Mouse (Mus musculus): ENCODE results near the gene Fyb. TPM values are rescaled to one million over a fixed set of nuclear protein-coding genes. Genes with fewer than 3 reads are reported as not detected.

Gene Fyb
- polyA plus RNA-seq, 1 experiment from 2014 or later = 4.9 TPM

- H3K4me1 ChIP-seq (replicated peaks; ENCODE audit: control insufficient read depth, insufficient read depth, low read length) = no peaks in the 10 kb centered on the region
- no peak overlapping the region for H3K4me2 ChIP-seq (replicated peaks)
- no peak overlapping the region for H3K9ac ChIP-seq
- H3K27me3 ChIP-seq (ENCODE audit: control insufficient read depth, insufficient read depth, low read length) = no peaks in the 10 kb centered on the region
- H3K36me3 ChIP-seq (replicated peaks; ENCODE audit: control insufficient read depth, insufficient read depth) = no peaks in the 10 kb centered on the region
- H3K4me3 ChIP-seq (replicated peaks; ENCODE audit: low read length) = no peak overlapping the region
- DNase-seq (ENCODE audit: low spot score) (no peak), ATAC-seq (ENCODE audit: low FRiP score) (no peak)
- H3K9me3 ChIP-seq (ENCODE audit: control insufficient read depth, low read length) = no peaks in the 10 kb centered on the region
- no peak overlapping the region for H3K27ac ChIP-seq
- WGBS = 89% methylated on average over 3 of the region's 3 CpGs
These were observed 2.7 kb downstream of the Fyb start for GRCm38 (mm10) chr15:6525386-6525785.

GRCm38 (mm10) chr15:6533858-6534343 is 11.2 kb downstream of the Fyb start:
- ATAC-seq (ENCODE audit: low FRiP score) = no peak
- Histone ChIP-seq H3K4me1 (replicated peaks; ENCODE audit: control insufficient read depth, insufficient read depth, low read length) (no peaks in the 10 kb centered on the region), H3K9me3 (ENCODE audit: control insufficient read depth, low read length) (no peaks in the 10 kb centered on the region), H3K4me2 (replicated peaks) (no peak overlapping the region), H3K27ac (no peak overlapping the region), H3K36me3 (replicated peaks; ENCODE audit: control insufficient read depth, insufficient read depth) (no peaks in the 10 kb centered on the region), H3K27me3 (ENCODE audit: control insufficient read depth, insufficient read depth, low read length) (no peaks in the 10 kb centered on the region), H3K4me3 (replicated peaks; ENCODE audit: low read length) (no peak overlapping the region), H3K9ac (no peak overlapping the region)
- WGBS = 97% methylated on average over 3 of the region's 3 CpGs
- no peak for DNase-seq (ENCODE audit: low spot score)

GRCm38 (mm10) chr15:6534592-6534991 is 11.9 kb downstream of the Fyb start:
- H3K4me1 ChIP-seq (replicated peaks; ENCODE audit: control insufficient read depth, insufficient read depth, low read length) = no peaks in the 10 kb centered on the region

DNA sequence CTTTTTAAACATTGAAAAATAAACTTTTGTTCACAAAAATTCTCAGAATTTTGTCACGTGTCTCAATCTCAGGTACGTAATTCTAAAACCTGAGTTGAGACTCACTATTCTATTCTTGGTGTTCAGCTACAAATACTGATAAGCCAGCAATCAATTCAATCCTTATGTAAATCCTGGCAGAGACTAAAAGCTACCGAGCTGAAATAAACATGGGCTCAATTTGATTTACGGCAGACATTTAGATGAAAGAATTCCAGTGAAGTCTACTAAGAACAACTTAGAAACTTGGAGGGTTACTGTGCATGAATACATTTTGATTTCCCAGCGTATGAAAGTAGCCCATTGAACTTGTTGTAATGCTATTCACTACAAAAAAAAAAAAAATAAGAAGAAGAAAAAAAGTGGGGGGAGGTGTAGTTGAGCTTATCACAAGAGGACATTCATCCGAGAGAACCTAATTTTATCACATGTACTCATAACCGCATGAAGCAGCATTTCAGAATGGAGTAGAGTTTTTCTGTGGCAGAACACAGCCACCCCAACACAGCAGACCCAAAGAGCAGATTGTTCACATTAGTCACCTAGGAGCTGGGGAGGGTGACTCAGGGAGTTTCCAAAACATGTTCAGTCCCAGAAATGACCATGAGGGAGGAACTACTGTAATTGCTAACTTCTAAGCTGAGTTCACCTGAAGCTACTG is 17.1 kb downstream of the Fyb start:
- H3K27me3 ChIP-seq (ENCODE audit: control insufficient read depth, insufficient read depth, low read length) = no peaks in the 10 kb centered on the region
- H3K4me1 ChIP-seq (replicated peaks; ENCODE audit: control insufficient read depth, insufficient read depth, low read length) = no peaks in the 10 kb centered on the region
- 84% methylated on average over 7 of the region's 7 CpGs for WGBS
- H3K4me2 ChIP-seq (replicated peaks) = no peak overlapping the region
- H3K9me3 ChIP-seq (ENCODE audit: control insufficient read depth, low read length) = no peaks in the 10 kb centered on the region
- no peak overlapping the region for H3K4me3 ChIP-seq (replicated peaks; ENCODE audit: low read length)
- no peak for ATAC-seq (ENCODE audit: low FRiP score)
- no peak overlapping the region for H3K9ac ChIP-seq
- no peak overlapping the region for H3K27ac ChIP-seq
- H3K36me3 ChIP-seq (replicated peaks; ENCODE audit: control insufficient read depth, insufficient read depth) = no peaks in the 10 kb centered on the region
- no peak for DNase-seq (ENCODE audit: low spot score)

More at GRCm38 (mm10) chr15:6534592-6534991, 11.9 kb downstream of the Fyb start:
- Histone ChIP-seq H3K36me3 (replicated peaks; ENCODE audit: control insufficient read depth, insufficient read depth) (no peaks in the 10 kb centered on the region), H3K9me3 (ENCODE audit: control insufficient read depth, low read length) (no peaks in the 10 kb centered on the region), H3K4me3 (replicated peaks; ENCODE audit: low read length) (no peak overlapping the region), H3K4me2 (replicated peaks) (no peak overlapping the region), H3K9ac (no peak overlapping the region), H3K27me3 (ENCODE audit: control insufficient read depth, insufficient read depth, low read length) (no peaks in the 10 kb centered on the region), H3K27ac (no peak overlapping the region)
- no peak for ATAC-seq (ENCODE audit: low FRiP score)
- 89% methylated on average over 8 of the region's 8 CpGs for whole genome bisulfite sequencing
- no peak for DNase-seq (ENCODE audit: low spot score)

- Histone ChIP-seq H3K4me3 (replicated peaks; ENCODE audit: low read length) (no peak overlapping the region), H3K27me3 (ENCODE audit: control insufficient read depth, insufficient read depth, low read length) (no peaks in the 10 kb centered on the region), H3K4me2 (replicated peaks) (no peak overlapping the region), H3K27ac (no peak overlapping the region), H3K9ac (no peak overlapping the region), H3K9me3 (ENCODE audit: control insufficient read depth, low read length) (no peaks in the 10 kb centered on the region), H3K4me1 (replicated peaks; ENCODE audit: control insufficient read depth, insufficient read depth, low read length) (no peaks in the 10 kb centered on the region), H3K36me3 (replicated peaks; ENCODE audit: control insufficient read depth, insufficient read depth) (no peaks in the 10 kb centered on the region)
- WGBS = 93% methylated on average over 4 of the region's 4 CpGs
- no peak for ATAC-seq (ENCODE audit: low FRiP score)
- no peak for DNase-seq (ENCODE audit: low spot score)
These were observed 26.3 kb downstream of the Fyb start for GRCm38 (mm10) chr15:6548911-6549310.

DNA sequence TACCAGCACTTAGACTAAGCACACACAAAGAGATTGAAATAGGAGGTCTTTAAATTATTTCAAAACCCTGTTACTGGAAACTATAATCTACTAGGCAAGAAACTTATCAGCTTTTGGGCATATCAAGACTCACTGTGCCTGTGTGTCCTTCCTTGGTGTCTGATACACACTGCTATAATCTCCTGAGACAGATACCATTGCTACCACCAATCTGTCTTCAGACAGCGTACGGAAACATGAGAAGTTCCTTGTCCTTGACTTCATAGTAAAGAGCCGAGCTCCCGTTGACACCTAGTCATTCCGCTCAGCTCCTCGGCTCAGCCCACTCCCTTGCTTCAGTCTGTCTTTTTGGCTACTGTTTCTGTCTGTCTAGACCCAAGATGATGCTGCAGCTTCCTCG is 29.2 kb downstream of the Fyb start:
- Histone ChIP-seq H3K4me3 (replicated peaks; ENCODE audit: low read length) (no peak overlapping the region), H3K36me3 (replicated peaks; ENCODE audit: control insufficient read depth, insufficient read depth) (no peaks in the 10 kb centered on the region), H3K27ac (no peak overlapping the region), H3K9me3 (ENCODE audit: control insufficient read depth, low read length) (no peaks in the 10 kb centered on the region), H3K9ac (no peak overlapping the region), H3K27me3 (ENCODE audit: control insufficient read depth, insufficient read depth, low read length) (no peaks in the 10 kb centered on the region), H3K4me2 (replicated peaks) (no peak overlapping the region), H3K4me1 (replicated peaks; ENCODE audit: control insufficient read depth, insufficient read depth, low read length) (no peaks in the 10 kb centered on the region)
- DNase-seq (ENCODE audit: low spot score) = no peak
- ATAC-seq (ENCODE audit: low FRiP score) = no peak
- 97% methylated on average over 7 of the region's 7 CpGs for WGBS

DNA sequence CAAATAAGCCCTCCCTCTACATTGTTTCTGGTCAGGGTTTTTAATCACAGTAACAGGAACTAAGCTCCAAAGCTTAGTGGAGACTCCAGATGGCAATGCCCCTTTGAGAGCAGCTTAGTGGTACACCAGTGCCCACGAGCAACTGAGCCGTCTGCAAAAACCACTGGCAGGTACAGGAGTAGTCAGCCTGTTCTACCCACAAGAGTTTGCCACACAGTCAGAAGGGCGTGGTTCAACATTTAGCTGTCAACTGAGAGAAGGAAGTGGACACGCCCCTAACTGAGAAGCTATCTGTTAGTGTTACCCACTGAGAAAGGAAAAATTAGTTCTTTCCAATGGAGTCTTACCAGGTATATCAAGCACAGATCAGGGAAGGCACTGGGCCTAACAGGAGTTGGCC is 32.1 kb downstream of the Fyb start:
- ATAC-seq (ENCODE audit: low FRiP score) (no peak), DNase-seq (ENCODE audit: low spot score) (no peak)
- WGBS = 91% methylated on average over 4 of the region's 4 CpGs
- no peak overlapping the region for H3K9ac ChIP-seq
- no peak overlapping the region for H3K4me2 ChIP-seq (replicated peaks)
- H3K27me3 ChIP-seq (ENCODE audit: control insufficient read depth, insufficient read depth, low read length) = no peaks in the 10 kb centered on the region
- no peaks in the 10 kb centered on the region for H3K36me3 ChIP-seq (replicated peaks; ENCODE audit: control insufficient read depth, insufficient read depth)
- no peaks in the 10 kb centered on the region for H3K9me3 ChIP-seq (ENCODE audit: control insufficient read depth, low read length)
- H3K4me3 ChIP-seq (replicated peaks; ENCODE audit: low read length) = no peak overlapping the region
- H3K4me1 ChIP-seq (replicated peaks; ENCODE audit: control insufficient read depth, insufficient read depth, low read length) = no peaks in the 10 kb centered on the region
- no peak overlapping the region for H3K27ac ChIP-seq

GRCm38 (mm10) chr15:6555536-6555935 is 32.9 kb downstream of the Fyb start:
- Histone ChIP-seq H3K9ac (no peak overlapping the region), H3K4me3 (replicated peaks; ENCODE audit: low read length) (no peak overlapping the region), H3K4me1 (replicated peaks; ENCODE audit: control insufficient read depth, insufficient read depth, low read length) (no peaks in the 10 kb centered on the region), H3K9me3 (ENCODE audit: control insufficient read depth, low read length) (no peaks in the 10 kb centered on the region), H3K36me3 (replicated peaks; ENCODE audit: control insufficient read depth, insufficient read depth) (no peaks in the 10 kb centered on the region), H3K4me2 (replicated peaks) (no peak overlapping the region), H3K27ac (no peak overlapping the region), H3K27me3 (ENCODE audit: control insufficient read depth, insufficient read depth, low read length) (no peaks in the 10 kb centered on the region)
- 40% methylated on average over 2 of the region's 2 CpGs for WGBS
- no peak for DNase-seq (ENCODE audit: low spot score)
- no peak for ATAC-seq (ENCODE audit: low FRiP score)

- DNase-seq (ENCODE audit: low spot score) (no peak), ATAC-seq (ENCODE audit: low FRiP score) (no peak)
- Histone ChIP-seq H3K4me3 (replicated peaks; ENCODE audit: low read length) (no peak overlapping the region), H3K4me2 (replicated peaks) (no peak overlapping the region), H3K4me1 (replicated peaks; ENCODE audit: control insufficient read depth, insufficient read depth, low read length) (no peaks in the 10 kb centered on the region), H3K27ac (no peak overlapping the region), H3K36me3 (replicated peaks; ENCODE audit: control insufficient read depth, insufficient read depth) (no peaks in the 10 kb centered on the region), H3K9ac (no peak overlapping the region), H3K9me3 (ENCODE audit: control insufficient read depth, low read length) (no peaks in the 10 kb centered on the region), H3K27me3 (ENCODE audit: control insufficient read depth, insufficient read depth, low read length) (no peaks in the 10 kb centered on the region)
- WGBS = 89% methylated on average over 4 of the region's 4 CpGs
These were observed 33.6 kb downstream of the Fyb start for GRCm38 (mm10) chr15:6556272-6556671.

DNA sequence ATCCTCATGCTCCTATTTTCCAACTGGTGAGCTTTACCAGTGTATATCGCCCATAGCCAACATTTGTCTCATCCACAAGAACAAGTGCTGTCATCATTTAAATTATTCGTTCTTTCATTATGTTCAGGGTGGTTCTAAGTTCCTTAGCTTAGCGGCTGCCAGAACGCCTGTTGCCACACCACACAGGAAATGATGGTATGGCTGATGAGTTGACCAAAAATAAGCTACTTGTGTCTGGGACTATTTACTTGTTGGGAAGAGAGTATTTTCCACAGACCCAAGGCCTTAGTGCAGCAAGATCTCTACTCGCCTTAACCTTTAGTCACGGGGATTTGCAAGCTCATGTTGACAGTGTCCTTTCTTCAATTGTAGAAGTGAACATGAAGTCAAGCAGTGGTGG is 34.3 kb downstream of the Fyb start:
- no peak overlapping the region for H3K27ac ChIP-seq
- H3K4me3 ChIP-seq (replicated peaks; ENCODE audit: low read length) = no peak overlapping the region
- whole genome bisulfite sequencing = 93% methylated on average over 6 of the region's 6 CpGs

More for the DNA sequence above, 34.3 kb downstream of the Fyb start:
- H3K36me3 ChIP-seq (replicated peaks; ENCODE audit: control insufficient read depth, insufficient read depth) = no peaks in the 10 kb centered on the region
- H3K27me3 ChIP-seq (ENCODE audit: control insufficient read depth, insufficient read depth, low read length) = no peaks in the 10 kb centered on the region
- ATAC-seq (ENCODE audit: low FRiP score) (no peak), DNase-seq (ENCODE audit: low spot score) (no peak)
- no peak overlapping the region for H3K4me2 ChIP-seq (replicated peaks)
- no peaks in the 10 kb centered on the region for H3K4me1 ChIP-seq (replicated peaks; ENCODE audit: control insufficient read depth, insufficient read depth, low read length)
- no peak overlapping the region for H3K9ac ChIP-seq
- no peaks in the 10 kb centered on the region for H3K9me3 ChIP-seq (ENCODE audit: control insufficient read depth, low read length)
